Comparison of ENCODE assay signal across 8 mouse cellular contexts in genomic region chr15:100227663-100228534, GRCm38 (mm10). TPM values are rescaled to one million over a fixed set of nuclear protein-coding genes. Genes with fewer than 3 reads are reported as not detected.
DNase-seq lines count a peak whose midpoint lies in the region; ATAC-seq and TF ChIP-seq lines count a peak whose summit lies in the region.

Atf1 (plus strand) TSS chr15:100227819.

- H3K27ac ChIP-seq in CH12.LX (ENCODE audit: insufficient read depth, low read depth) = peak within 1 kb of the TSS; percentile 97
- H3K27ac ChIP-seq in forebrain, embryonic 10.5 days = peak within 1 kb of the TSS; percentile 100
- peak within 1 kb of the TSS; percentile 100 for H3K27ac ChIP-seq in heart, embryonic 14.5 days (replicated peaks in 1 of 2; ENCODE audit: control insufficient read depth in 1 of 2, insufficient read depth in 1 of 2, low read depth in 2 of 2, low read length in 2 of 2)
- peak within 1 kb of the TSS; percentile 99 for H3K27ac ChIP-seq in liver, embryonic 15.5 days (replicated peaks)
- H3K27ac ChIP-seq in neural tube, embryonic 11.5 days (ENCODE audit: low read depth, low read length) = peak within 1 kb of the TSS; percentile 100
- H3K27ac ChIP-seq in stomach, embryonic 16.5 days (ENCODE audit: low read length) = peak within 1 kb of the TSS; percentile 100

- dilution Hi-C loops in CH12.LX (cut with MboI; ENCODE audit: extremely low pct_ligation_motif_present, extremely low pct_unique_long_range_greater_than_20kb, low sequenced_read_pairs) = no loop called here

- peak within 1 kb of the TSS; percentile 98 for H3K9ac ChIP-seq in CH12.LX (ENCODE audit: insufficient read depth, low read depth)
- H3K9ac ChIP-seq in heart, embryonic 14.5 days (ENCODE audit: low read length) = peak within 1 kb of the TSS; percentile 99
- peak within 1 kb of the TSS; percentile 94 for H3K9ac ChIP-seq in liver, embryonic 15.5 days
- peak within 1 kb of the TSS; percentile 99 for H3K9ac ChIP-seq in neural tube, embryonic 11.5 days (ENCODE audit: low read length)
- H3K9ac ChIP-seq in stomach, embryonic 16.5 days (ENCODE audit: low read length) = peak within 1 kb of the TSS; percentile 100

- H3K4me2 ChIP-seq in CH12.LX (ENCODE audit: insufficient read depth, low read depth, poor library complexity, severe bottlenecking) = peak within 1 kb of the TSS; percentile 92
- H3K4me2 ChIP-seq in heart, embryonic 14.5 days (ENCODE audit: low read length) = peak within 1 kb of the TSS; percentile 74
- H3K4me2 ChIP-seq in liver, embryonic 15.5 days = peak within 1 kb of the TSS; percentile 71
- peak within 1 kb of the TSS; percentile 77 for H3K4me2 ChIP-seq in neural tube, embryonic 11.5 days (ENCODE audit: low read depth)
- peak within 1 kb of the TSS; percentile 76 for H3K4me2 ChIP-seq in stomach, embryonic 16.5 days (ENCODE audit: low read depth, low read length)

- no peaks in the 10 kb centered on the region for H3K27me3 ChIP-seq in CH12.LX (replicated peaks)
- H3K27me3 ChIP-seq in forebrain, embryonic 10.5 days (ENCODE audit: poor library complexity, severe bottlenecking) = no peaks in the 10 kb centered on the region
- no peaks in the 10 kb centered on the region for H3K27me3 ChIP-seq in heart, embryonic 14.5 days (ENCODE audit: control insufficient read depth, insufficient read depth, low read length)
- no peaks in the 10 kb centered on the region for H3K27me3 ChIP-seq in liver, embryonic 15.5 days
- H3K27me3 ChIP-seq in neural tube, embryonic 11.5 days (ENCODE audit: control insufficient read depth, insufficient read depth, low read length) = no peaks in the 10 kb centered on the region
- H3K27me3 ChIP-seq in stomach, embryonic 16.5 days (ENCODE audit: control insufficient read depth, insufficient read depth, low read length) = no peaks in the 10 kb centered on the region

- ATAC-seq in heart, embryonic 14.5 days (ENCODE audit: insufficient number of reproducible peaks, insufficient read depth, low FRiP score, low read depth) = peak; percentile 77
- peak; percentile 73 for ATAC-seq in liver, embryonic 15.5 days (ENCODE audit: insufficient read depth)
- peak; percentile 81 for ATAC-seq in neural tube, embryonic 11.5 days (ENCODE audit: insufficient read depth, low FRiP score, low TSS enrichment)
- peak; percentile 86 for ATAC-seq in stomach, embryonic 16.5 days (ENCODE audit: insufficient read depth, low FRiP score)

- peak; percentile 80 for TF ChIP-seq POLR2A in CH12.LX (IDR thresholded peaks at IDR 0.05; ENCODE audit: low read depth, low read length)

- DNase-seq in CH12.LX (ENCODE audit: extremely low read depth) = peak; percentile 86
- peak; percentile 79 for DNase-seq in c-Kit-negative CD71-positive TER-119-positive erythroid progenitor cells, embryonic 14.5 days (ENCODE audit: low read depth, low spot score)
- DNase-seq in forebrain, embryonic 10.5 days (ENCODE audit: extremely low spot score, low spot score) = peak; percentile 90
- peak; percentile 97 for DNase-seq in kidney, postnatal 10 days
- peak; percentile 94 for DNase-seq in neural tube, embryonic 11.5 days (ENCODE audit: low spot score)

- in situ Hi-C loops in CH12.LX (cut with MboI; ENCODE audit: low pct_ligation_motif_present, low pct_unique_long_range_greater_than_20kb, low sequenced_read_pairs) = no loop called here

- H3K4me3 ChIP-seq in CH12.LX (replicated peaks in 1 of 3; ENCODE audit: low read depth in 2 of 3, low read length in 2 of 3, poor library complexity in 1 of 3) = peak within 1 kb of the TSS; percentile 85 to 97 (median 95)
- peak within 1 kb of the TSS; percentile 86 for H3K4me3 ChIP-seq in forebrain, embryonic 10.5 days
- H3K4me3 ChIP-seq in heart, embryonic 14.5 days (ENCODE audit: control insufficient read depth in 1 of 2, insufficient read depth in 1 of 2, low read depth in 1 of 2, low read length in 2 of 2) = peak within 1 kb of the TSS; percentile 93 to 97
- H3K4me3 ChIP-seq in liver, embryonic 15.5 days (replicated peaks) = peak within 1 kb of the TSS; percentile 92
- peak within 1 kb of the TSS; percentile 89 for H3K4me3 ChIP-seq in neural tube, embryonic 11.5 days (ENCODE audit: low read depth, low read length)
- H3K4me3 ChIP-seq in stomach, embryonic 16.5 days (replicated peaks; ENCODE audit: low read length) = peak within 1 kb of the TSS; percentile 83

- H3K36me3 ChIP-seq in CH12.LX (replicated peaks in 1 of 2; ENCODE audit: control insufficient read depth in 1 of 2, insufficient read depth in 1 of 2, low read length in 1 of 2) = peaks cover under 1 to 40% of the 10 kb centered on the region in 2 experiments
- H3K36me3 ChIP-seq in forebrain, embryonic 10.5 days (replicated peaks) = peaks cover 49% of the 10 kb centered on the region
- H3K36me3 ChIP-seq in heart, embryonic 14.5 days (ENCODE audit: control insufficient read depth, insufficient read depth, low read length) = peaks cover 6% of the 10 kb centered on the region
- peaks cover 9% of the 10 kb centered on the region for H3K36me3 ChIP-seq in liver, embryonic 15.5 days (replicated peaks)
- H3K36me3 ChIP-seq in neural tube, embryonic 11.5 days (ENCODE audit: control insufficient read depth, insufficient read depth, low read length) = no peaks in the 10 kb centered on the region; the same call in 1 of the 2 replicates
- no peaks in the 10 kb centered on the region for H3K36me3 ChIP-seq in stomach, embryonic 16.5 days (ENCODE audit: control insufficient read depth, insufficient read depth, low read length)

- no peak for TF ChIP-seq RAD21 in CH12.LX (IDR thresholded peaks at IDR 0.05; ENCODE audit: low read depth, low read length)

- TF ChIP-seq EP300 in CH12.LX (IDR thresholded peaks at IDR 0.05; ENCODE audit: low read length) = no peak

- peaks cover 3 to 37% of the 10 kb centered on the region in 2 experiments for H3K4me1 ChIP-seq in CH12.LX (ENCODE audit: control insufficient read depth in 1 of 2, insufficient read depth in 2 of 2)
- peaks cover 23% of the 10 kb centered on the region for H3K4me1 ChIP-seq in forebrain, embryonic 10.5 days
- peaks cover 6 to 34% of the 10 kb centered on the region in 2 experiments for H3K4me1 ChIP-seq in heart, embryonic 14.5 days (ENCODE audit: control insufficient read depth in 2 of 2, insufficient read depth in 2 of 2, low read length in 2 of 2)
- peaks cover 65% of the 10 kb centered on the region for H3K4me1 ChIP-seq in liver, embryonic 15.5 days (replicated peaks)
- peaks cover 11% of the 10 kb centered on the region for H3K4me1 ChIP-seq in neural tube, embryonic 11.5 days (ENCODE audit: control insufficient read depth, insufficient read depth, low read length)
- H3K4me1 ChIP-seq in stomach, embryonic 16.5 days (ENCODE audit: control insufficient read depth, insufficient read depth, low read length) = peaks cover 18% of the 10 kb centered on the region

- 2% methylated on average over 112 of the region's 133 CpGs for WGBS in forebrain, embryonic 10.5 days
- under 1% methylated on average over 79 of the region's 133 CpGs for WGBS in heart, embryonic 14.5 days
- WGBS in liver, embryonic 15.5 days (ENCODE audit: insufficient replicate concordance) = under 1% methylated on average over 87 of the region's 133 CpGs
- under 1% methylated on average over 68 of the region's 133 CpGs for WGBS in neural tube, embryonic 11.5 days
- WGBS in stomach, embryonic 16.5 days = under 1% methylated on average over 109 of the region's 133 CpGs

- H3K79me2 ChIP-seq in CH12.LX (replicated peaks; ENCODE audit: control insufficient read depth, extremely low read depth, insufficient read depth, poor library complexity, severe bottlenecking) = peaks cover 44% of the 10 kb centered on the region

- peak in 1 of 2 experiments; percentile 12; a peak in 1 of 4 replicates for TF ChIP-seq CTCF in CH12.LX (conservative IDR thresholded peaks at IDR 0.05 in 1 of 2, IDR thresholded peaks at IDR 0.05 in 1 of 2; ENCODE audit: low read depth in 2 of 2, low read length in 2 of 2)

- peaks cover 19% of the 10 kb centered on the region for H3K9me3 ChIP-seq in CH12.LX (replicated peaks; ENCODE audit: low read length)
- peaks cover 11% of the 10 kb centered on the region for H3K9me3 ChIP-seq in forebrain, embryonic 10.5 days
- H3K9me3 ChIP-seq in heart, embryonic 14.5 days (ENCODE audit: control insufficient read depth, low read length) = peaks cover 9% of the 10 kb centered on the region
- H3K9me3 ChIP-seq in liver, embryonic 15.5 days (replicated peaks) = no peaks in the 10 kb centered on the region
- H3K9me3 ChIP-seq in neural tube, embryonic 11.5 days (ENCODE audit: control insufficient read depth, low read length) = peaks cover 3% of the 10 kb centered on the region; the same call in 1 of the 2 replicates
- peaks cover 6% of the 10 kb centered on the region; the same call in 1 of the 2 replicates for H3K9me3 ChIP-seq in stomach, embryonic 16.5 days (replicated peaks; ENCODE audit: control insufficient read depth, low read length)

TF ChIP-seq in CH12.LX, 34 proteins besides CTCF, POLR2A, EP300 and RAD21 (continues in another document):
- TF ChIP-seq NRF1 (IDR thresholded peaks at IDR 0.05; ENCODE audit: low read depth, low read length) (peak; percentile 70), JUN (IDR thresholded peaks at IDR 0.05; ENCODE audit: insufficient read depth, low read depth, low read length) (no peak), ZKSCAN1 (IDR thresholded peaks at IDR 0.05; ENCODE audit: borderline replicate concordance, low read depth, low read length) (no peak), MYC (IDR thresholded peaks at IDR 0.05; ENCODE audit: low read depth, low read length) (peak; percentile 54; the same call in 1 of the 2 replicates), MAX (IDR thresholded peaks at IDR 0.05; ENCODE audit: low read length) (peak; percentile 94), TBP (conservative IDR thresholded peaks at IDR 0.05; ENCODE audit: low read depth, low read length) (0 out of 2 replicates have a peak, but pooled peaks have one; percentile 1), USF2 (conservative IDR thresholded peaks at IDR 0.05; ENCODE audit: low read depth, low read length) (peak; percentile 81), CHD2 (IDR thresholded peaks at IDR 0.05; ENCODE audit: low read length) (peak; percentile 53; the same call in 1 of the 2 replicates), BHLHE40 (IDR thresholded peaks at IDR 0.05; ENCODE audit: low read depth, low read length) (peak; percentile 96), RCOR1 (conservative IDR thresholded peaks at IDR 0.05; ENCODE audit: low read depth, low read length) (0 out of 2 replicates have a peak, but pooled peaks have one; percentile 57)

RNA-seq across cellular contexts. Expression of gene Atf1, which starts in this region (rescaled TPM):
- total RNA-seq in CH12.LX (2012; rRNA removed) (28.0 and 28.2 TPM in 2 replicates), CH12.LX (2014; rRNA removed) (48.4 and 51.1 TPM in 2 replicates)
- 111 and 133 TPM in 2 replicates for polyA plus RNA-seq in CH12.LX (2012; ENCODE audit: insufficient read length, low read depth)
- polyA plus RNA-seq in forebrain, embryonic 10.5 days (2016; fragmentation: Nextera tagmentation; extraction: Ambion mirVana) = 41.4 and 42.7 TPM in 2 replicates
- 36.8 and 37.1 TPM in 2 replicates for polyA plus RNA-seq in heart, embryonic 14.5 days (2014; fragmentation: Nextera tagmentation; extraction: Ambion mirVana)
- polyA plus RNA-seq in liver, embryonic 15.5 days (2015; fragmentation: Nextera tagmentation; extraction: Ambion mirVana) = 33.4 and 34.4 TPM in 2 replicates
- polyA plus RNA-seq in neural tube, embryonic 11.5 days (2014; fragmentation: Nextera tagmentation; extraction: Ambion mirVana) = 24.5 and 27.3 TPM in 2 replicates
- 34.0 and 40.4 TPM in 2 replicates for polyA plus RNA-seq in stomach, embryonic 16.5 days (2015; fragmentation: Nextera tagmentation; extraction: Ambion mirVana)

Comparison
In these comparisons a context has a peak if more than half of its experiments do, and no peak if none do; other contexts are left out.
1. Peak in every context shown above with its lines: DNase-seq, ATAC-seq, H3K4me3 ChIP-seq and H3K27ac ChIP-seq.